Mouse (Mus musculus): ENCODE results near the gene Gja4. TPM values are rescaled to one million over a fixed set of nuclear protein-coding genes. Genes with fewer than 3 reads are reported as not detected.

Gja4 gene
- not detected in 2 replicates for total RNA-seq (2017)

DNA sequence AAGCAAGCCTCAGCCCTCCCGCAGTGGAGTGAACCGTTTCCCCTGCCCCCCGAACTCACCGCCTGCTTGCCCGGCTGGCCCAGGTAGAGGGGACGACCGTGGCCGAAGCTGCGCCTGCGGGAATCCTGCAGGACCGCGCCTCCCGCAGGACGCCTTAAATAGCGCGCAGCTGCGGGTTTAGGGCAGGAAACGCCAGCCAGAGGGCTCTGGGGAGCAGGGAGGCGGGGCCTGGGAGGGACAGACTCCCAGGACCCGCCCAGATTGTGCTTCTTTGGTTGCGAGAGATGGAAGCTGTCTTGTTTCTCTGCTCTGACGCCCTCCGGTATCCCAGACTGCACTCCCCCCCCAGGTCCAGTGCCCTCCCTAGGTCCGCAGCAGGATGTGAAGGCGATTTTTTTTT lies at the start of gene Gja4:
Gene Gja4, minus strand, starts transcription at position 179 of the 400 bp plus-strand sequence.
- ATAC-seq (replicated peaks in 1 of 2; ENCODE audit: insufficient read depth in 1 of 2, low FRiP score in 2 of 2, low TSS enrichment in 1 of 2, low read depth in 1 of 2, poor library complexity in 2 of 2, severe bottlenecking in 2 of 2): peak; percentile 84

GRCm38 (mm10) chr4:127363331-127363730 lies 49.5 kb upstream of the Gja4 start:
- no peak for ATAC-seq (replicated peaks in 1 of 2; ENCODE audit: insufficient read depth in 1 of 2, low FRiP score in 2 of 2, low TSS enrichment in 1 of 2, low read depth in 1 of 2, poor library complexity in 2 of 2, severe bottlenecking in 2 of 2)

DNA sequence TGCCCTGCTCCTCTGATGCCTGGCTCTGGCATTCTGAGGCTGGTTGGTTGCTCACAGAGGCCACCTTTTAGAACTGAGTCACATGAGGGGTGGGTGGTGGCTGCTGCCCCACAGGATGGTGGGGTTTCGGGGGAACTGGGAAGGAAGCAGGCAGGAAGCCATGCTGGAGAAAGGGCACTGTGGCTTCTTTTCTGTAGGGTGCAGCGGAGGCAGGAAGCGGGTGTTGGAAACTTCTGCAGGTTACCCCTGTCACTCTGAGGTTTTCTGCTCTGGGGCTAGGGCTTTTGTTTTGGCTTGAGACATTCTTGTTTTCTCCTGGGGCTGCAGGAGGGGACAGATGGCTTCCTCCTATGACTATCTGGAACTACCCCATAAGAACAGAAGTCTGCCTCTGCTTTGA lies 48.7 kb upstream of the Gja4 start:
- peak; percentile 88 to 89 for ATAC-seq (replicated peaks in 1 of 2; ENCODE audit: insufficient read depth in 1 of 2, low FRiP score in 2 of 2, low TSS enrichment in 1 of 2, low read depth in 1 of 2, poor library complexity in 2 of 2, severe bottlenecking in 2 of 2)

DNA sequence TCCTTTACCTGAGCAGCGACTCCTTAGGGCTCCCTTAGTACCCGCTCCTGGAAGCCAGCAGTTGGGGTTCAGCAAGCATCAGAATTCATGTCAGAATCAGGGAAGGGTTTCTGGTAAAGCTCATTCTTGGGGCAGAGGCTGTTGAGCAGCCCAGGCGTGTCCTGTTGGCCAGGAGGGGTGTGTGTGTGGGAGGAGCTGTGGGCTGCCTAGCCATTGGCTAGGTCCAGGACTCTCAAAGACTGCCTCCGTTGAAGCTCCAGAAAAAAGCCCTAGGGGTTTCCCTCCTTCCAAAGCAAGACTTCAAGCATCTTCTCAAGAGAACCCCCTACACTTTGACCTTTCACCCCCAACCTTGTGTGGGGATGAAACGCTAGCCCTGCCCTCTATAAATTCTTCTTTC lies 44.2 kb upstream of the Gja4 start, which contains the start of gene Gjb5:
Gene Gjb5, minus strand, starts transcription at position 164 of the 400 bp plus-strand sequence.
- no peak for ATAC-seq (replicated peaks in 1 of 2; ENCODE audit: insufficient read depth in 1 of 2, low FRiP score in 2 of 2, low TSS enrichment in 1 of 2, low read depth in 1 of 2, poor library complexity in 2 of 2, severe bottlenecking in 2 of 2)

GRCm38 (mm10) chr4:127354506-127355485 lies 41.0 kb upstream of the Gja4 start:
- no peak for ATAC-seq (replicated peaks in 1 of 2; ENCODE audit: insufficient read depth in 1 of 2, low FRiP score in 2 of 2, low TSS enrichment in 1 of 2, low read depth in 1 of 2, poor library complexity in 2 of 2, severe bottlenecking in 2 of 2)

- ATAC-seq (replicated peaks in 1 of 2; ENCODE audit: insufficient read depth in 1 of 2, low FRiP score in 2 of 2, low TSS enrichment in 1 of 2, low read depth in 1 of 2, poor library complexity in 2 of 2, severe bottlenecking in 2 of 2): no peak
Observed at GRCm38 (mm10) chr4:127353951-127354438, 40.2 kb upstream of the Gja4 start, which contains the start of gene Gjb4. Gjb4 (minus strand) TSS chr4:127354081.

DNA sequence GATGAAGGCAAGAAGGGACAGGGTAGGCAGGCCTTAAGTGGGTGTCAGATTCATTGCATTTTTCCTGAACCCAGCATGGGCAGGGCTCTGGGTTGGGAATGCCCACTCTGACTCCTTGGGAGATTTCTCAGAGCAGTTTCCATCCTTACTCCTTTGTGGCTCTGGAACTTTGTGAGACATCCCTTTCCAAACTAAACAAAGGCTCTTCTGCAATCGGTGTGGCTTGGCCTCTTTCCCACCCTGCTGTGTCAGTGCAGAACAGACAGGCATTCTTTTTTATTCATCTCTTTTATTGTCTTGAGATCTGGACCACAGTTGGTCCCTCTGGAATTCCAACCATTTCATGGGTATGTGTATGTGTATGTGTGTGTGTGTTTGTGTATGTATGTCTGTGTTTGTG lies 38.8 kb upstream of the Gja4 start:
- ATAC-seq (replicated peaks in 1 of 2; ENCODE audit: insufficient read depth in 1 of 2, low FRiP score in 2 of 2, low TSS enrichment in 1 of 2, low read depth in 1 of 2, poor library complexity in 2 of 2, severe bottlenecking in 2 of 2): no peak

GRCm38 (mm10) chr4:127349560-127350300 lies 35.9 kb upstream of the Gja4 start:
- ATAC-seq (replicated peaks in 1 of 2; ENCODE audit: insufficient read depth in 1 of 2, low FRiP score in 2 of 2, low TSS enrichment in 1 of 2, low read depth in 1 of 2, poor library complexity in 2 of 2, severe bottlenecking in 2 of 2): no peak

DNA sequence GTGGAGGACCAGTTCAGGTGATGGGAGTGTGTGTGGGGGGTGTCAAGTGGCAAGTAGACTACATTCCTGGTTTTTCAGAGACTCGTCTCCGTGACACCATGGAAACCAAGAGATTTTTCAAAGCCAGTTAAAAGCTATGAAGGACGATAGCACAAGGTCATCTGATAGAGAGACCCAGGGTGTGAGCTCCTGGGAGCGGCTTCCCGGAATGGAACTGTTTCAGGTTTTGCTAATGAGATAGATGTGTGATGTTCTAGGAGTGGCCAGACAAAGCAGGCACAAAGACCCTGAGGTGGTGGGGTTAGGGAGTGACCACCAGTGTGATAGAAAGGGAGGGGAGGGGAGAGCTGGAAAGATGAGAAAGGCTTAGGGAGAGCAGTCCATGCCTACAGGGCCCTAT lies 31.2 kb upstream of the Gja4 start:
- no peak for ATAC-seq (replicated peaks in 1 of 2; ENCODE audit: insufficient read depth in 1 of 2, low FRiP score in 2 of 2, low TSS enrichment in 1 of 2, low read depth in 1 of 2, poor library complexity in 2 of 2, severe bottlenecking in 2 of 2)

GRCm38 (mm10) chr4:127341372-127341771 lies 27.5 kb upstream of the Gja4 start:
- no peak for ATAC-seq (replicated peaks in 1 of 2; ENCODE audit: insufficient read depth in 1 of 2, low FRiP score in 2 of 2, low TSS enrichment in 1 of 2, low read depth in 1 of 2, poor library complexity in 2 of 2, severe bottlenecking in 2 of 2)

DNA sequence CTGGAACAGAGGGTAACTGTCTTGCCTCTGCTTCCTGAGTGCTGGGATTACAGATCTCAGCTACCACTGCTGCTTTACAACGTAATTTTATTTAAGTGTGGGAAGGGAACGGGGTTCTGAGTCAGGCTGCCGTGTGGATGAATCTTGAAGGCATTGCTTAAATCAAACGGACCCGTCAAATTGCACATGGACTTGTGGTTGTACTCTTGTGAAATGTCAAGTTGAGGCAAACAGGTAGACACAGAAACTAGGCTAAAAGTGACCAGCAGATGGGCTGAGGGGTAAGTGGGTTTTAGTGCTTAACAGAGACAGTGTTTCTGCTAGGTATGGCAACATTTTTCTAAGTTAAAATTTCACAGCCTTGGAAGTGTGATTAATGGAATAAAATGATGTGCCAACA lies 23.8 kb upstream of the Gja4 start:
- no peak; a peak in 1 of 4 replicates for ATAC-seq (replicated peaks in 1 of 2; ENCODE audit: insufficient read depth in 1 of 2, low FRiP score in 2 of 2, low TSS enrichment in 1 of 2, low read depth in 1 of 2, poor library complexity in 2 of 2, severe bottlenecking in 2 of 2)

DNA sequence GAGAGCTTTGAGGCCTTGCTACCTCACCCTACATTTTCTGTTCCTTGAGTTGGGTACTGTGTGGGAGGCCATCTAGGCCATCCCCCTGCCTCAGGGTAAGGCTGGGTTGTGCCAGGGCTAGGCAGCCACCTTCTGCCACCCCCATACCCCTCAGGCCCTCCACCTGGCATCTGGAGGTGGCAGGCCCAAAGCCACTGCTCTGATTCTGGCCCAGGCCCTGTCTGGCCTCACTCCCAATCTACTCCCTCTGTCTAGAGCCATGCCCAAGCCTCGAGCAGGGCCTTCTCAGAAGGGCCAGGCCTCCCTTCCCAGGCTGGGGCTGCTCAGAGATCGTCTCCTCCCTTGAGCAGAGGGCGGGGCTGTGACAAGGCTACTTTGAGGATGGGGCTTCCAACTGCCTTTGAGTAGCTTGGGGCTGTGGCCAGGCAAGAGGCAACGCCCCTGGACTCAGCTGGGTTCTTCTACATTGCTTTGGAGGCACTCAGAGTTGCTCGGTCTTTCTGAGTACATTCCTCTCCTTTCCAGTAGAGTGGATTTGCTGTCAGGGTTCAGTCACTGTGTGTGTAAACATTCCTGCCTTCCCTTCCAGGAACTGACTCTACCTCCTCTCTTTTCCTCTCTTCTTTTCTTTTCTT lies 21.1 kb upstream of the Gja4 start:
- ATAC-seq (replicated peaks in 1 of 2; ENCODE audit: insufficient read depth in 1 of 2, low FRiP score in 2 of 2, low TSS enrichment in 1 of 2, low read depth in 1 of 2, poor library complexity in 2 of 2, severe bottlenecking in 2 of 2): no peak

DNA sequence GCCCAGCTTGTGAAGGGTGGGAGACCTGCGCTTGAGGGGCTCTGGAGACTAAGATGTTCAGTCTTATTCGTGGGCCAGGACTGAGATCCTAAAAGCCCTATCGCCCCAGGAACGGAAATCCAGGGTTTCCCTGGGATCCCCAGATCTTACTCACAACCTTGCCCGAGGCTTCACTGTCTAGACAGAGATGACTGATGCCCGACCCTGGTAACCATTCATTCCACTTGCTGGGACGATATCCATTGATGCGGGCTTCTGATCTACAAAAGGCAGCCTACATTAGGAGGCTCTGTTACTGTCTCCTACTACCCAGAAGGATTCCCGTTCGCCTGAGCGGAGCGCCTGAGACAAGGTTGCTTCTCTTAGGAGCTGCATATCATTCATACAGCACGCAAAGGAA lies 17.3 kb upstream of the Gja4 start:
- ATAC-seq (replicated peaks in 1 of 2; ENCODE audit: insufficient read depth in 1 of 2, low FRiP score in 2 of 2, low TSS enrichment in 1 of 2, low read depth in 1 of 2, poor library complexity in 2 of 2, severe bottlenecking in 2 of 2): no peak

DNA sequence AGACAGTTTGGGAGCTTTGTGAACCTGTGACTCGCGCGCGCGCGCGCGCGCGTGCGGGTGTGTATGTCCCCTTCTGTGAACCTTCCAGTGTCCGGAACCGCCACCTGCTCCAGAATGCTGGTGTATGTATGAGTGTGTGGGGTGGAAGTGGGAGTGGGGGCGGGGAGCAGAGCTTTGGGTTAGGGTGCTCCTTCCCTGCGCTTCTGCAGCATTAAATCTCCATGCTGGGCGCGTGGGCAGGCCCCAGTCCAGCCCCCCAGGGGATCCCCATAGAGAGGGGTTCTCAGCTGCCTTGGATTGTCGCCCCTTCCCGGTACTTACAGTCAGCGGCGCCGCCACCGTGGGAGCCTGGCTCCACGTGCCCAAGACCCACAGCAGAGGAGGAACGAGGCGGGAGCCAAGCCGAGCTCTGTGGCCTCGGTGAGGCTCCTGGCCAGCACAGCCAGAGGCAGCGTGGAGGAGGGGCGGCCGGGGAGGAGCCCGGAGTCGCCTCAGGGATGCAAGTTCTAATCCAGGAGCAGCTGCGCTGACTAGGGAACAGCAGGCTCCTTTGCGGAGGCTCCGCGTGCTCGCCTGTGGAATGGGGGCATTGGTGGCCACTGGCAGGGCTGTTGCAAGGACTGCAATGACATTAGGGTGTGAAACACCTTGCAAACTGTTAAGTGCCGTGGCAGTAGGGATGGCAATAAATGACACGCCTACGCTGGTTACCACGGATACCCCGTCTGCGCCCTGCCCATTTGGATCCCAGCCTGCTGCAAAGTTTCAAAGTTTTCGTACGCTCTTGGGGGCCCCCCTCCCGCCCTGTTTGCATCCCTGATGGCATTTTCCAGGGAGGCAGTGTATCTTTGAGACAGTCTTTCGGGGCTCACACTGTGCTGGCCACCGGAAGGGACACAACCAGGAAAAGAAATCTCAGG lies 16.6 kb upstream of the Gja4 start, which contains the start of gene Gjb3:
Gene Gjb3, minus strand, starts transcription at position 664 of the 920 bp plus-strand sequence.
- ATAC-seq (replicated peaks in 1 of 2; ENCODE audit: insufficient read depth in 1 of 2, low FRiP score in 2 of 2, low TSS enrichment in 1 of 2, low read depth in 1 of 2, poor library complexity in 2 of 2, severe bottlenecking in 2 of 2): peak; percentile 27 to 47; a peak in 2 of 4 replicates

GRCm38 (mm10) chr4:127329751-127330150 lies 15.9 kb upstream of the Gja4 start:
- no peak for ATAC-seq (replicated peaks in 1 of 2; ENCODE audit: insufficient read depth in 1 of 2, low FRiP score in 2 of 2, low TSS enrichment in 1 of 2, low read depth in 1 of 2, poor library complexity in 2 of 2, severe bottlenecking in 2 of 2)

- no peak for ATAC-seq (replicated peaks in 1 of 2; ENCODE audit: insufficient read depth in 1 of 2, low FRiP score in 2 of 2, low TSS enrichment in 1 of 2, low read depth in 1 of 2, poor library complexity in 2 of 2, severe bottlenecking in 2 of 2)
Observed at GRCm38 (mm10) chr4:127329046-127329445, 15.2 kb upstream of the Gja4 start.
